Mouse (Mus musculus) splenic B cell, adult 2 months (primary cell): Measurements from ENCODE around the gene Psd.

Experiments
- DNase-seq: peaks from one replicate; pipeline ENCODE4 v3.0.0-alpha.2; 2011; ENCODE audit warnings: low read depth, low spot score
- H3K27me3 ChIP-seq: 2 replicates; pipeline ENCODE4 v1.6.1; 2012; ENCODE audit warnings: mild to moderate bottlenecking, low read length, moderate library complexity, mixed read lengths; ENCODE audit not compliant: control insufficient read depth, poor library complexity, insufficient read depth, severe bottlenecking
- H3K36me3 ChIP-seq: 2 replicates; pipeline ENCODE4 v1.6.1; 2012; ENCODE audit warnings: mild to moderate bottlenecking, low read length, moderate library complexity, mixed read lengths; ENCODE audit not compliant: control insufficient read depth, poor library complexity, insufficient read depth, severe bottlenecking

Psd gene

GRCm38 (mm10) chr19:46308303-46308702, 18.7 kb downstream of the Psd start:
- no peak for DNase-seq

GRCm38 (mm10) chr19:46307781-46308180, 19.2 kb downstream of the Psd start:
- no peak for DNase-seq
- Histone ChIP-seq H3K27me3 (no peaks in the 10 kb centered on the region), H3K36me3 (peaks cover 46% of the 10 kb centered on the region)

More at GRCm38 (mm10) chr19:46308303-46308702, 18.7 kb downstream of the Psd start:
- Histone ChIP-seq H3K36me3 (peaks cover 47% of the 10 kb centered on the region), H3K27me3 (no peaks in the 10 kb centered on the region)

- no peaks in the 10 kb centered on the region for H3K27me3 ChIP-seq
- H3K36me3 ChIP-seq = peaks cover 40% of the 10 kb centered on the region
- no peak for DNase-seq
Observed at GRCm38 (mm10) chr19:46306751-46307289, 20.1 kb downstream of the Psd start.

GRCm38 (mm10) chr19:46306268-46306610, 20.7 kb downstream of the Psd start:
- Histone ChIP-seq H3K36me3 (peaks cover 35% of the 10 kb centered on the region), H3K27me3 (no peaks in the 10 kb centered on the region)
- DNase-seq = no peak

- DNase-seq = peak; percentile 96
- H3K36me3 ChIP-seq = peaks cover 31% of the 10 kb centered on the region
- H3K27me3 ChIP-seq = no peaks in the 10 kb centered on the region
Observed at GRCm38 (mm10) chr19:46305432-46306267, 21.3 kb downstream of the Psd start.

- H3K27me3 ChIP-seq = no peaks in the 10 kb centered on the region
- peaks cover 24% of the 10 kb centered on the region for H3K36me3 ChIP-seq
- no peak for DNase-seq
Observed at GRCm38 (mm10) chr19:46304908-46305333, 22.0 kb downstream of the Psd start.

GRCm38 (mm10) chr19:46304216-46304841, 22.6 kb downstream of the Psd start, which contains the start of gene Nfkb2:
TSS of gene Nfkb2 (plus strand) at chr19:46304320.
- DNase-seq = peak; percentile 98

GRCm38 (mm10) chr19:46303251-46304215, 23.4 kb downstream of the Psd start:
- peak; percentile 54 for DNase-seq
- H3K36me3 ChIP-seq = peaks cover 15% of the 10 kb centered on the region

More at GRCm38 (mm10) chr19:46304216-46304841, 22.6 kb downstream of the Psd start, which contains the start of gene Nfkb2:
- H3K36me3 ChIP-seq = peaks cover 18% of the 10 kb centered on the region
- H3K27me3 ChIP-seq = no peaks in the 10 kb centered on the region

GRCm38 (mm10) chr19:46302551-46302950, 24.4 kb downstream of the Psd start:
- no peaks in the 10 kb centered on the region for H3K27me3 ChIP-seq
- H3K36me3 ChIP-seq = peaks cover 6% of the 10 kb centered on the region; the same call in 1 of the 2 replicates
- DNase-seq = no peak

More at GRCm38 (mm10) chr19:46303251-46304215, 23.4 kb downstream of the Psd start:
- no peaks in the 10 kb centered on the region for H3K27me3 ChIP-seq

GRCm38 (mm10) chr19:46300294-46301045, 26.5 kb downstream of the Psd start:
- H3K27me3 ChIP-seq = no peaks in the 10 kb centered on the region
- DNase-seq = no peak
- H3K36me3 ChIP-seq = no peaks in the 10 kb centered on the region

GRCm38 (mm10) chr19:46296938-46297337, 30.0 kb downstream of the Psd start:
- Histone ChIP-seq H3K27me3 (no peaks in the 10 kb centered on the region), H3K36me3 (no peaks in the 10 kb centered on the region)
- DNase-seq = no peak

GRCm38 (mm10) chr19:46290535-46291105, 36.3 kb downstream of the Psd start:
- no peak for DNase-seq
- H3K27me3 ChIP-seq = no peaks in the 10 kb centered on the region
- H3K36me3 ChIP-seq = no peaks in the 10 kb centered on the region; the same call in 1 of the 2 replicates

- Histone ChIP-seq H3K27me3 (no peaks in the 10 kb centered on the region), H3K36me3 (no peaks in the 10 kb centered on the region; the same call in 1 of the 2 replicates)
- no peak for DNase-seq
Observed at GRCm38 (mm10) chr19:46287566-46287965, 39.4 kb downstream of the Psd start.
